Mouse (Mus musculus) retina, embryonic 14.5 days (tissue): ENCODE results near the gene Gm49450.
A peak's percentile ranks its signal among the peaks of the same experiment; 100 is the strongest.

ENCODE experiments used
- DNase-seq: peaks from one replicate; pipeline ENCODE4 v3.0.0-alpha.2; 2015; ENCODE audit warnings: low spot score

Gm49450 gene

GRCm38 (mm10) chr15:98953401-98954356 is at the start of gene Gm49450, which contains the start of gene Tuba1a:
Gene Gm49450 (minus strand): TSS chr15:98953551.
Gene Tuba1a (minus strand): TSS chr15:98953703.
- DNase-seq = peak; percentile 100

- no peak for DNase-seq
Measured at GRCm38 (mm10) chr15:99001451-99001931, 48.1 kb upstream of the Gm49450 start.

- DNase-seq = peak; percentile 75
Measured at GRCm38 (mm10) chr15:99000535-99001283, 47.4 kb upstream of the Gm49450 start.

GRCm38 (mm10) chr15:98998775-98999157 is 45.4 kb upstream of the Gm49450 start:
- no peak for DNase-seq

- peak; percentile 26 for DNase-seq
Measured at GRCm38 (mm10) chr15:98997938-98998774, 44.8 kb upstream of the Gm49450 start.

GRCm38 (mm10) chr15:98996840-98997239 is 43.5 kb upstream of the Gm49450 start:
- no peak for DNase-seq

- DNase-seq = no peak
Measured at GRCm38 (mm10) chr15:98994957-98995520, 41.7 kb upstream of the Gm49450 start.

GRCm38 (mm10) chr15:98993865-98994264 is 40.5 kb upstream of the Gm49450 start:
- peak; percentile 98 for DNase-seq

- DNase-seq = peak; percentile 95
Measured at GRCm38 (mm10) chr15:98993093-98993793, 39.9 kb upstream of the Gm49450 start.

GRCm38 (mm10) chr15:98992086-98992912 is 38.9 kb upstream of the Gm49450 start:
- peak; percentile 59 for DNase-seq

DNA sequence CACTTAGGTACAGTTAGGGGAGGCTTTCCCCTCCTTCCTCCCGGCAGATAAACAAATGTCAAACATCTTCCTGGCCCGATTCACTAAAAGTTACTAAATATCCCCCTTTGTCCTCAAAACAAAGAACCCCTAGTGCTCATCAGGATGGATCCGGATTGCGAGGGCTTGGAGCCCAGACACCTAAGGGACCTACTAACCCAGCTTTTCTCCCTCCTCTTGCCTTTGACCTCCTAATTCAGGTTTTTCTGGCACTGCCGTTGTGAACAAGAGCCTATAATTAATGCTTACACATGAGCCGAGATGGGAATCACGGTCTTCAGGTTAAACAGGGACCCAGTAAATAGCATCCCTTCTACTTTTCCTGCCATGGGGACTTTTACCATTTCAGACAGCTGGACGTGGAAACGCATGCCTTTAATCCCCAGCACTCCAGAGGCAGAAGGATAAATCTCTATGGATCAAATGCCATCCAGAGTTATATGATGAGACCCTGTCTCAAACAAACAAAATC is 38.2 kb upstream of the Gm49450 start:
- DNase-seq = no peak

- DNase-seq = peak; percentile 64
Measured at GRCm38 (mm10) chr15:98990669-98991539, 37.6 kb upstream of the Gm49450 start.

DNA sequence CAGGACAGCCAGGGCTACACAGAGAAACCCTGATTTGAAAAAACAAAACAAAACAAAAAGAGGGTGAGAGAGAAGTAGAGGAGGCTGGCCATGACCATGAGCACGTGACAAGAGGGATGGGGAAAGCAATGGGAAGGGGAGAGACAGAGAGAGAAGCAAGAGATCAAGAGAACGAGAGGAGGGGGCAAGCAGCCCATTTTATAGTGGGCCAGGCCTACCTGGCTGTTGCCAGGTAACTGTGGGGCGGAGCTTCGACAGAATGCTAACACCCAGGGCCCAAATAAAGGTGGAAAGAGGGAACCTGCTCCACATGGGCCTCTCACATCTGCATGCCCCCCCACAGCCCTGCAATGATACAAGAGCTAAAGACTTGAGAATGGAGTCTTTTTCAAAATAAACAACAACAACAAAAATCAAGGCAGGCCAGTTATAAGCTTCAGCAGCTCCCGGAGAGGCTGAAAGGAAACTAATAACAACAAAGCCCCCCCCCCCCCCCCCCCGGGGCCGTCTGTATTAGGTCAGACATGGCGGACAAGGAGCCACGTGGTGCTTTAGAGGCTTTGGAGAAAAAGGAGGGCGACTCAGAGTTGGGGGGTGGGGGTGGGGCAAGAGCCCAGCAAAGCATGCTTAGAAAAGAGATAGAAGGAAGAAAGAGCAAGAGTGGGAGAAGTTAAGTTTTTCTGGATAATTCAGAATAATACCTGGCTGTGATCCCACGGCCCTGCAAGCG is 36.5 kb upstream of the Gm49450 start:
- DNase-seq = peak; percentile 45

DNA sequence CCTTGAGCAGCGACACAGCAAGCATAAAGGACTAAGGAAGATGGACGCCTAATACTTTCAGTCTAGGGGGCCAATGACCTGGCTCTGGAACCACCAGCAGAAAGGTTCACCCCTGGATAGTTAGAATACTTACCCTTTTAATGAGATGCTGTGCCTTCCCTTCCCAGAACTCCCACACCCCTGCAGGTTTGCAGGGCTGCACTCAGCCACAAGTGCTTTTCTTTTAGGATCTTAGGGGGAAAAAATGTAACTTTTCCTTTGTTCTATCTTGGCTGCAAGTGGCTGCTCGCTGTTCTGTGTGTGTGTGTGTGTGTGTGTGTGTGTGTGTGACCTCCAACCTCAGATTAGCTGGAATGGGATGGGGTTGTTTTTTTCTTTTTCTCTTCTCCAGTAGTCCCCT is 35.4 kb upstream of the Gm49450 start:
- DNase-seq = no peak

- no peak for DNase-seq
Measured at GRCm38 (mm10) chr15:98987661-98988181, 34.4 kb upstream of the Gm49450 start.

DNA sequence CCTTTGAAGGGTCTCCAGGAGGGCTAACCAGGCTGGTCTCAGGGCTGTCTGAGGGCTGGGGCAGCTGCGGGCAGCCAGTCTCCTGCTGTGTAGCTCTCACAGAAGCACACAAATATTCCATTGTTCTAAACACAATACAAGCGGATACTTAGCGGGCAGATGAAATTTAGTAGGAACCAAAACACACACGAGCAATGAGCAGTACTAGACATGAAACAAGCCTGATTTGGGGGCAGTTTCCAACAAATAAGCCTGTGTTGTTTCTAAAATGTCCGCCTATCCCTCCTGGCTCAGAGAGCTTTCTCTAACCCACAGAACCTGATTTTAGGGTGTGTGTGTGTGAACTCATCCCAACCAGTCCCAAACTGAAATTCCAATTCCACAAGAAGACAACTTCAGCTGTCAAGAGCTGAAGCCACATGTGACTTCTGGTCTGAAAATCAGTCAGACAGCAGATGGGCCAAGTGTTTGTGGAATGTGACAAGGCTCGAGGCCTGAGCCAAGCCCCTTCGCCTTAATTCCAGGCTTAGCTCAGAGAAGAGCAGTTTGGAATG is 33.8 kb upstream of the Gm49450 start:
- DNase-seq = peak; percentile 82

GRCm38 (mm10) chr15:98985982-98986715 is 32.8 kb upstream of the Gm49450 start:
- DNase-seq = peak; percentile 53
